Mouse (Mus musculus): Measurements from ENCODE around the gene Homez.

Homez gene

DNA sequence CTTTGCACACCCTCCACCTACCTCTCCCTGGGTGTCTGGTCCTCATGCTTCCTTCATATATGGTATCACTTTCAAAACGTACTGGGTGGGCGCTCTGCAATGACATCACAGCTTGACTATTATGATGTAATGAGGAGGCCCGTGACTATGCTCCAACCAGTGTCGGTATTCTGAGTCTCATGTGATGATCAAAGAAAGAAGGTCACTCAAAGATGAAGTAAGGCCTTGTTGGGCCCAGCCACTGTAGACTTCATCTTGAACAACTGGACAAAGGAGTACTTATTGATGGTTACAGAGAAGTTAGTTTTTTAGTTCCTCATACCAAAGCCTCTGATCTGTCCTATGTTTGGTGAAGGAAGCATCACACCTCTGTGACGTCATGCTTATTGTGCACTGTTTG, at the start of gene Homez:
TSS of gene Homez (minus strand) at position 101 of the 400 bp plus-strand sequence.
- DNase-seq (ENCODE audit: low spot score) = no peak

DNA sequence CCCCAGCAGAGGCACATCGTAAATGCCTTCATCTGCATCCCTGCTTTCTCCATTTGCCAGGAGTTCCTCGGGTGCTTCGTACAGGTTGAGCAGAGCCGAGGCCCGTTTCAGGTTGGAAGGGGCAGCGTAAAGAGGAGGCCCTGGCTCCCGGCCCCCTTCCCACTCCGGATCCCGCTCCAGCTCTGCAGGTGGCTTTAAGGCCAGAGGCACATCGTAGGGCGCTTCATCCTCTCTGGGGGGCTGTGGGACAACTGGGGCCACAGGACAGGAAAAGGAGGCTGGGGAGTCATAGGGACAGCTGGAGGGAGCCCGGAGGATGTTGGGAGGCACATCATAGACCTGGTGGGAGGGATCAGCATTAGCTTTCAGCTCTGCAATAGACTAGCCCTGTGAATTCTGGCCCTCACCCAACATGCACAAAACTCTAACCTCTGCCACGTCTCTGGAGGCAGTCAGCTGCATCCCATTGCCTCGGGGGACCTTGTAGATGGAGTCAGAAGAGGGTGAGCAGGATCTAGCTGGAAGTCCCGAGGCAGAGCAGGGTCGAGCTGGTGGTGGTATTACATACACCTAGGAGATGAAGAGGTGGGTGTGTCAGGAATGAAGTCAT, 49.4 kb upstream of the Homez start:
- no peak for DNase-seq (ENCODE audit: low spot score)

DNA sequence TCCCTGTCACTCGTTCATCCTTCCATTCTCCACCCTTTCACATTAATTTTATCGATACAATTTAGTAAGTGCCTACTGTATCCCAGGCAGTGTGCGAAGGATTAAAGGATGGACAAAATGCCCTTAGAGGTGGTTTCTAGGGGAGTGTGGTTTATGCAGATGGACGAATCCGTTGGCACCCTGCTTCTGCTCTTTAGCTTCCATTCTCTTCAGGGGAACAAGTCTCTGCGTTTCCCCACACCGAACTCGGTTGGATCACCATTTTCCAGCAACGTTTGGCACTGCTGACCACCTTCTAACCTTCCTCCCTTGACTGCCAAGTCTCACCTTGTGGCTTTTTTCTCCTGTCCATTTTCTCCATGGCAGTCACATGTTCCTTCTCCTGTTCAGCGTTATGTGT, 42.6 kb upstream of the Homez start:
- DNase-seq (ENCODE audit: low spot score) = no peak

- DNase-seq (ENCODE audit: low spot score) = no peak
Observed at GRCm38 (mm10) chr14:54912886-54913285, 42.1 kb upstream of the Homez start, which contains the start of gene Slc22a17. TSS of gene Slc22a17 (minus strand) at chr14:54913132.

DNA sequence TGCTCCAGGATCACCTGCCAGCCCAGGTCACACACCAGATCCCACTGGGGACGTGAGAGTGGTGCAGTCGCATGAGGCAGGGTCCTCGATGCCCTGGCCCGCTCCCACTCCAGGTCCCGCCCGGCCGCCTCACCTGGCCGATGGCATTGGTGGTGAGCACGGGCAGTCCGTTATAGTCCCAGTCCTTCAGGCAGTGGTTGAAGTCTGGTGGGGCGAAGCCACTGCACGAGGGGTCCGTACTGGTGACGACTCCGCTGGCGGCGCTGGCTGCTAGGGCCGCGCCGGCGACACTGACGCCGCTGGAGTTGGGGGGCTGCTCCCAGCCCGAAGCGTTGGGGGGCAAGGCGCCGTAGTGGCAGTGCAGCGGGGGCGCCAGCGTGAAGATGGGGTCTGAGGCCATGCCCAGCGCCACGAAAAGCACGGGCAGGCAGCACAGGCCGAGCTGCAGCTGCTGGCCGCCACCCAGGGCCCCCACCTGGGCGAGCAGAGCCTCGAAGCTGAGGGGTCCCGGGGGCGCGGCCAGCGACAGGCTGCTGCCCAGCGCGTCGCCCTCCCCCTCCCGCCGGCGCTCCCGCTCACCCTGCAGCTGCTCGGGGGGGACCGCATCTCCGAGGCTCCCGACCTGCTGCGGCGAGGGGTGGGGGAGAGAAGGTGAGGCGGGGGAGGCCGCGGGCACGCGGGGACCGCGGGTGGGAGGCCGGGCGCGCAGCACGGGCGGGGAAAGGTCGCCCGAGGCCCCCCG, 41.5 kb upstream of the Homez start:
- no peak for DNase-seq (ENCODE audit: low spot score)

GRCm38 (mm10) chr14:54908682-54909081, 37.9 kb upstream of the Homez start:
- no peak for DNase-seq (ENCODE audit: low spot score)

- no peak for DNase-seq (ENCODE audit: low spot score)
Observed at GRCm38 (mm10) chr14:54903641-54904040, 32.9 kb upstream of the Homez start.

DNA sequence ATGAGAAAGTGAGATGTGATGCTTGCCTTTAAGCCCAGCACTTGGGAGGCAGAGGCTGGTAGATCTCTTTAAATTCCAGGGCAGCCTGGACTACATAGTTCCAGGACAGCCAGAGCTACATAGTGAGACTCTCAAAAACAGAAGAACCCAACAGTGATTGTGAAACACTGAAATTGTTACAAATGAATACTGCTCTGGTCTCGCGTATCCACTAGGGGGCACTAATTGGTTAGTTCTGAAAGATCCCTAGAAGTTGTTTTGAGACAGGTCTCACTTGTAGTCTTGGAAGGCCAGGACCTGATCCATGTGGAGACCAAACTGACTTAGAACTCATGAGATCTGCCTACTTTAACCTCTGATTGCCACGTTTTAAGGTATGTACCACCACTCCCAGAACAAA, 29.6 kb upstream of the Homez start:
- no peak for DNase-seq (ENCODE audit: low spot score)

DNA sequence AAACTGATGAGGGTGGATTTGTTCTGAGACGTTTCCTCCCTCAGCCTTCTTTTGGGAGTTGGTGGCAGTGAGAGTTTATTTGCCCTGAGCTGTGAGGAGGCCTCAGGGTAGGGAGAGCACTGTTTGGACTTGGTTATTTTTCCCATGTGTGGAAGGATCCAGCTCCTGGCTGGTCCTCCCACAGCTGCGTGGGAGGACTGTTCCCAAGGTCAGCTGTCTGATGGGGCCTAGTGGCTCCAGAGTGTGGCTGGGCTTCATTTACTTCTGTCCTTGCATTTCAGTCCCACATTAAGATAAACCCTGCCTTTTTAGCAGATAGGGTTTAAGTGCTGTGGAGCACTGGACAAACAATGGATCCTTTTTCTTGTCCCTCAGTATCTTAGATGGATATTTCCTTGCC, 26.7 kb upstream of the Homez start:
- no peak for DNase-seq (ENCODE audit: low spot score)

DNA sequence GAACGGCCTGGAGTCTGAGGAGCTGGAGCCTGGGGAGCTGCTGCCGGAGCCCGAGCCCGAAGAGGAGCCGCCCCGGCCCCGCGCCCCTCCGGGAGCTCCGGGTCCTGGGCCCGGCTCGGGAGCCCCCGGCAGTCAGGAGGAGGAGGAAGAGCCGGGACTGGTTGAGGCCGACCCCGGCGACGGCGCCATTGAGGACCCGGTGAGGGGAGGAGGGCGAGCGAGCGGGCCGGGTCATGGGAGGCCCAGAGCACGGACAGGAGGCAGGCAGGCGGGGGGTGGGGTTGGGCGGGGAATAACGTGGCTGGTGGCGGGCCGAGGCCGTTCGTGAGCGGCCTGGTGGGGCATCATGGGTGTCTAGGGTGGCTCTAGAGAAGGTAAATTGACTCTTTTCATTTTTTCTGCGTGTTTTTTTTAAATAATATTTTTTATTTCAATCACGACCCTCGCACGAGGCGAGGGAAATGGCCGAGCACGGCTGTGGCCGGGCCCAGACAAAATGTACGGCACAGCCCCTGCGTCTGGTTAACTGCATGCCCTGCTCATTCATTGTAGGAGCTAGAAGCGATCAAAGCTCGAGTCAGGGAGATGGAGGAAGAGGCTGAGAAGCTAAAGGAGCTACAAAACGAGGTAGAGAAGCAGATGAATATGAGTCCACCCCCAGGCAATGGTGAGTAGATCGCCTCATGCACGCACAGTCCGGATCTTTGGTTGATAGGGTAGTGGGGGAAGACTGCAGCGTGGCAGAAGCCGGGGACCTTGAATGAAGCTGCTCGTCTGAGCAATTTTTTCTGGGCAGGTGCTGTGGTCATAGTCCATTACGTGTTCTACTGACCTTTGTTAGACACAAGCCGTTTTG, 23.8 kb upstream of the Homez start:
- DNase-seq (ENCODE audit: low spot score) = peak; percentile 56

DNA sequence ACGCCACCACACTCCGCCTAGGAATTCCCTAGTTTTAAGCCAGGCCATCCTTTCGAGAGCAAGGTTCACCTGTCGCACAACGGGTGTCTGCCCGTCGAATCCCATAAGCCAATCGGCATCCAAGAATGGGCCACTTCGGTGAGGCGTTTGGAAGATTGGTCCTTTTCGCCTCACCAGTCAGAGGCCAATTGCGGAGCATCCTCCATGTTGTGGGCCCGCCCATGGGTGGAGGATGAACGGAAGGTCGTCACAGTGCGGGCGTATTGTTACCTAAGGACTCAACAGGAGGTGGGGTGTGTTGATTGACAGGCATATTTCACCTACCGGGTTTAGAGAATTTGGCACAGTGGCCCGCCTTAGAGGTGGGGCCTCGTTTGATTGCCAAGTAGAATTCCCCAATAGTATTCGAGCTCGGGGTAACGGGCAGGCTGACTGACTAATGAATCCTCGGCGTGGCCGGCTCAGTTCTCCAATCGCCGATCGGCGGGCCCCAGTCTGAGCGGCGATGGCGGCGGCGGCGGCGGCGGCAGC, 23.0 kb upstream of the Homez start:
- peak; percentile 94 for DNase-seq (ENCODE audit: low spot score)

DNA sequence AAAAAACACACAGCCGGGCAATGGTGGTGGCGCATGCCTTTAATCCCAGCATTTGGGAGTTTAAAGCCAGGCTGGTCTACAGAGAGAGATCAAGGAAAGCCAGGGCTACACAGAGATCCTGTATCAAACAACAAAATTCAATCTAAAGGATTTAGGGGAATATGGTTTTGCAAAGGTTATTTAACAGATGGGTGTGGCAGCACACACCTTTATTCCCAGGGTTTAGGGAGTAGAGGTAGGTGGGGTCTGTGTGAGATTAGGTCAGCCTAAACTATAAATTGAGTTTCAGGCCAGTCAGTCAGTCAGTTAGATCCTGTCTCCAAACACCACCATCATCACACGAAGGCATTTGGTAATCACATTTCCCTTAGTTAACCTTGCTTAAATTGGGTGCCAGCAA, 21.4 kb upstream of the Homez start, which contains the start of gene Pabpn1:
TSS of gene Pabpn1 (plus strand) at position 301 of the 400 bp plus-strand sequence.
- DNase-seq (ENCODE audit: low spot score) = no peak

DNA sequence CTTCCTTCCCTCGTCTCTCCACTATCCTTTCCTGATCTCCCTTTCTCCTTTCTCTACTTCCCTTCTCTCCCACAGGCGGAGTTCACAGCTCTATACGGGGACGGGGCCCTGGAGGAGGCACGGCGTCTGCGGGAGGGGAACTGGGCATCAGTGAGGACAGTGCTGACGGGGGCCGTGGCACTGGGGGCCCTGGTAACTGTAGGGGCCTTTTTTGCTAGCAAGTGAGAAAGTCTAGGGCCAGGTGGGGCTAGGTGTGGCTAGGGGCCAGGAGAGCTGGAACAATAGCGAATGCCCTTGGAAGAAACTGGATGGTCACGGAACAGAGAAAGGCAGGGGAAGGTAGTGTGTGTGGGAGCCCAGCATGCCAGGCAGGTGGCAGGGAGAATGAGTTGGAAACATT, 14.5 kb upstream of the Homez start:
- DNase-seq (ENCODE audit: low spot score) = no peak

DNA sequence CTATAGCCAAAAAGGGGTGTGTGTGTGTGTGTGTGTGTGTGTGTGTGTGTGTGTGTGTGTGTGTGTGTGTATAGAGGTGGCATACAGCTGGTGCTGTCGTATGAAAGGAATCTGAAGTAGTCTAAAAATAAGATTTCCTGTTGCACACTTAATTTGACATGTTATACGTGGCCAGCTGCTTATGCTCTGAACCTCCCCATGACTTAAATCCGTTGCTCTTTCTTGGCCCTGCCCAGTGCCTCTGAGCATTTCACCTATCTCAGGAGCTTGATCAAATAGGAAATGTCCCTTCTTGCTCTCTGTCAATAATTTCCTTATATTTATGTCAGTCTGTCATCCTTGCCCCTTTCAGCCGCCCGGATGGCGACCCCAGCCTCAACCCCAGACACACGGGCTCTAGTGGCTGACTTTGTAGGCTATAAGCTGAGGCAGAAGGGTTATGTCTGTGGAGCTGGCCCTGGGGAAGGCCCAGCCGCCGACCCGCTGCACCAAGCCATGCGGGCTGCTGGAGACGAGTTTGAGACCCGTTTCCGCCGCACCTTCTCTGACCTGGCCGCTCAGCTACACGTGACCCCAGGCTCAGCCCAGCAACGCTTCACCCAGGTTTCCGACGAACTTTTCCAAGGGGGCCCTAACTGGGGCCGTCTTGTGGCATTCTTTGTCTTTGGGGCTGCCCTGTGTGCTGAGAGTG, 13.4 kb upstream of the Homez start:
- DNase-seq (ENCODE audit: low spot score) = no peak

- peak; percentile 29 for DNase-seq (ENCODE audit: low spot score)
Observed at GRCm38 (mm10) chr14:54883154-54884021, 12.6 kb upstream of the Homez start, which contains the start of the genes Bcl2l2 and Gm20521. TSS of gene Bcl2l2 (plus strand) at chr14:54883377. TSS of gene Gm20521 (plus strand) at chr14:54883441.

- DNase-seq (ENCODE audit: low spot score) = peak; percentile 43
Observed at GRCm38 (mm10) chr14:54877048-54877715, 6.4 kb upstream of the Homez start, which contains the start of gene Ppp1r3e. TSS of gene Ppp1r3e (minus strand) at chr14:54877550.

GRCm38 (mm10) chr14:54876539-54877047, 5.8 kb upstream of the Homez start:
- peak; percentile 77 for DNase-seq (ENCODE audit: low spot score)

DNA sequence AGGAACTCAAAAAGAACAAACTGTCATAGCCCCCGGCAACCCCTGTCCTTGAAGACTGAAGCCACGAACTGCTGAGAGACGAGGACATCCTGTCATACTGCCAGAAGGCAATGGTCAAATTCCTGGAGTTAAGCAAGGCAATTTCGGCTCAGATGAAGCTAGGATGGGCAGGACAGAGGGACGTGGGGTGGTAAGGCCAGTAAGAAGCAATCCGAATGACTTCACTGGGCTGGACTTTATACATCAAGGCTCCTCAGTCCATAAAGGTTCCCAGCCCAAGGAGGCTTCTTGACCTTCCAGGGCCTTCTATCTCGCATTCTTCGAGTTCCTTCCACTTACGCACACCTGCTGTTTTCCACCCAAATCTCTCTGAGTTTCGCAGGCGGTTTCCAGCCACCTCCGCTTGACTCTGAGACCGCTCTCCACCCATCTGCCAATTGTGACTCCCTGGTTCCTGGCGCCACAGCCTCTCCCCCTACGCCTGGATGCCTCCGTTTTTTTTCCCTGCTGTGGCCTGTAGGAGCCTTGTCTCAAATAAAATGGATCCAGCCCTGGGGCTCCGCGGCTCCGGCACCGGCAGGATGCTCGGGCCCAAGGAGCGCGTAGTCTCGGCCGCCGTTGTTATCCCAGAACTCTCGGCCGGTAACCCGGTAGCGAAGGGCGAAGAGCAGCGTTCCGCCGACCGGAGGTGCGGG, 5.2 kb upstream of the Homez start:
- no peak for DNase-seq (ENCODE audit: low spot score)

GRCm38 (mm10) chr14:54874165-54874564, 3.4 kb upstream of the Homez start:
- no peak for DNase-seq (ENCODE audit: low spot score)

Data from spleen, adult 12 weeks (tissue).